Mouse (Mus musculus) limb, embryonic 15.5 days (tissue): ENCODE results near the gene Trim62. TPM values are rescaled to one million over a fixed set of nuclear protein-coding genes. Genes with fewer than 3 reads are reported as not detected.
"Not testable (repeated sequence)": the region's sequence is repeated elsewhere in the genome, so short reads cannot be mapped to it uniquely, and the experiment has no call there.

Experiments
- ATAC-seq: fragments of 200-750 bp; cut with Nextera tagmentation; 2 replicates; pipeline ENCODE4 v1.8.0; 2017; ENCODE audit warnings: low read depth, moderate TSS enrichment; ENCODE audit not compliant: insufficient number of reproducible peaks, low FRiP score, low TSS enrichment
- H3K27ac ChIP-seq: fragments of 300-500 bp; sonication (generic); 2 replicates; pipeline ENCODE4 v1.5.1; 2015; ENCODE audit warnings: moderate library complexity, mild to moderate bottlenecking, inconsistent platforms
- H3K27me3 ChIP-seq: fragments of 300-500 bp; sonication (generic); 2 replicates; pipeline ENCODE4 v1.6.1; 2015; ENCODE audit warnings: inconsistent platforms
- H3K36me3 ChIP-seq: fragments of 300-500 bp; sonication (generic); 2 replicates; pipeline ENCODE4 v1.6.1; 2015; ENCODE audit warnings: inconsistent platforms
- H3K4me1 ChIP-seq: fragments of 300-500 bp; sonication (generic); 2 replicates; pipeline ENCODE4 v1.6.1; 2015; ENCODE audit warnings: inconsistent platforms
- H3K4me2 ChIP-seq: fragments of 300-500 bp; sonication (generic); 2 replicates; pipeline ENCODE4 v1.6.1; 2015; ENCODE audit warnings: mild to moderate bottlenecking, inconsistent platforms
- H3K4me3 ChIP-seq: fragments of 300-500 bp; sonication (generic); 2 replicates; pipeline ENCODE4 v1.5.1; 2015; ENCODE audit warnings: mild to moderate bottlenecking, inconsistent platforms
- H3K9ac ChIP-seq: fragments of 300-500 bp; sonication (generic); 2 replicates; pipeline ENCODE4 v1.6.1; 2015; ENCODE audit warnings: inconsistent platforms
- H3K9me3 ChIP-seq: fragments of 300-500 bp; sonication (generic); 2 replicates; pipeline ENCODE4 v1.6.1; 2016; ENCODE audit warnings: inconsistent platforms
- WGBS: fragments of 180-500 bp; shearing (Covaris S2); methylation state at CpG from one replicate; pipeline ENCODE4 v1.1.7; 2015; 5-methylcytosine and 5-hydroxymethylcytosine counted together
- polyA plus RNA-seq: library from polyadenylated mRNA; unstranded; fragments of >200 nt; fragmentation: Nextera tagmentation; extraction: Ambion mirVana; gene quantifications from 2 replicates; pipeline ENCODE4 v1.2.1, GENCODE M21; 2015

Gene Trim62
- polyA plus RNA-seq, 1 experiment from 2014 or later: 5.7 TPM

GRCm38 (mm10) chr4:128857212-128857611 lies 26.2 kb upstream of the Trim62 start:
- 65% methylated on average over 2 of the region's 2 CpGs for WGBS

GRCm38 (mm10) chr4:128858226-128858625 lies 25.2 kb upstream of the Trim62 start:
- H3K4me3 ChIP-seq, H3K36me3 ChIP-seq, H3K27me3 ChIP-seq, H3K27ac ChIP-seq, ATAC-seq, H3K9ac ChIP-seq, H3K9me3 ChIP-seq, H3K4me2 ChIP-seq: not testable (repeated sequence)
- H3K4me1 ChIP-seq: peaks cover 10% of the 10 kb centered on the region

More at GRCm38 (mm10) chr4:128857212-128857611, 26.2 kb upstream of the Trim62 start:
- H3K4me1 ChIP-seq: peaks cover 8% of the 10 kb centered on the region
- no peak overlapping the region for H3K9ac ChIP-seq
- no peak for ATAC-seq
- H3K4me2 ChIP-seq: no peak overlapping the region
- H3K36me3 ChIP-seq: no peaks in the 10 kb centered on the region
- no peak overlapping the region for H3K4me3 ChIP-seq
- H3K9me3 ChIP-seq: no peaks in the 10 kb centered on the region
- no peaks in the 10 kb centered on the region for H3K27me3 ChIP-seq
- no peak overlapping the region for H3K27ac ChIP-seq

- no peak for ATAC-seq
- 72% methylated on average over 4 of the region's 4 CpGs for WGBS
- no peaks in the 10 kb centered on the region for H3K36me3 ChIP-seq
- H3K9ac ChIP-seq: no peak overlapping the region
- H3K27me3 ChIP-seq: no peaks in the 10 kb centered on the region
- no peak overlapping the region for H3K4me3 ChIP-seq
- peaks cover 10% of the 10 kb centered on the region for H3K4me1 ChIP-seq
- no peak overlapping the region for H3K27ac ChIP-seq
- H3K4me2 ChIP-seq: no peak overlapping the region
- H3K9me3 ChIP-seq: no peaks in the 10 kb centered on the region
These were observed 24.5 kb upstream of the Trim62 start for GRCm38 (mm10) chr4:128858878-128859277.

GRCm38 (mm10) chr4:128872992-128873391 lies 10.4 kb upstream of the Trim62 start:
- Histone ChIP-seq H3K27ac (no peak overlapping the region), H3K4me1 (peaks cover 11% of the 10 kb centered on the region), H3K4me2 (peak overlapping the region; percentile 32), H3K9ac (no peak overlapping the region), H3K4me3 (no peak overlapping the region), H3K36me3 (no peaks in the 10 kb centered on the region), H3K9me3 (no peaks in the 10 kb centered on the region), H3K27me3 (no peaks in the 10 kb centered on the region)
- WGBS: 51% methylated on average over 19 of the region's 19 CpGs
- ATAC-seq: no peak

- WGBS: 92% methylated on average over 17 of the region's 17 CpGs
- H3K27ac ChIP-seq: no peak overlapping the region
- H3K36me3 ChIP-seq: no peaks in the 10 kb centered on the region
- H3K4me1 ChIP-seq: peaks cover 21% of the 10 kb centered on the region
- H3K27me3 ChIP-seq: no peaks in the 10 kb centered on the region
- H3K9me3 ChIP-seq: no peaks in the 10 kb centered on the region
- H3K4me2 ChIP-seq: no peak overlapping the region
- no peak for ATAC-seq
- H3K9ac ChIP-seq: no peak overlapping the region
- H3K4me3 ChIP-seq: no peak overlapping the region
These were observed 9.3 kb upstream of the Trim62 start for GRCm38 (mm10) chr4:128874062-128874461.

GRCm38 (mm10) chr4:128875439-128875838 lies 7.9 kb upstream of the Trim62 start:
- no peak for ATAC-seq
- no peak overlapping the region for H3K27ac ChIP-seq
- peaks cover 29% of the 10 kb centered on the region for H3K4me1 ChIP-seq
- no peak overlapping the region for H3K9ac ChIP-seq
- H3K4me3 ChIP-seq: no peak overlapping the region
- H3K27me3 ChIP-seq: no peaks in the 10 kb centered on the region
- no peaks in the 10 kb centered on the region for H3K9me3 ChIP-seq
- H3K36me3 ChIP-seq: no peaks in the 10 kb centered on the region
- WGBS: 94% methylated on average over 11 of the region's 11 CpGs
- no peak overlapping the region for H3K4me2 ChIP-seq

GRCm38 (mm10) chr4:128877520-128877919 lies 5.9 kb upstream of the Trim62 start:
- H3K9me3 ChIP-seq: no peaks in the 10 kb centered on the region
- ATAC-seq: no peak
- no peak overlapping the region for H3K4me3 ChIP-seq
- peak overlapping the region; percentile 5; the same call in 1 of the 2 replicates for H3K27ac ChIP-seq
- WGBS: 11% methylated on average over 6 of the region's 6 CpGs
- no peak overlapping the region for H3K4me2 ChIP-seq
- no peaks in the 10 kb centered on the region for H3K36me3 ChIP-seq
- H3K9ac ChIP-seq: no peak overlapping the region
- H3K4me1 ChIP-seq: peaks cover 29% of the 10 kb centered on the region
- H3K27me3 ChIP-seq: no peaks in the 10 kb centered on the region

GRCm38 (mm10) chr4:128878901-128879491 lies 4.4 kb upstream of the Trim62 start:
- no peak for ATAC-seq
- WGBS: 8% methylated on average over 13 of the region's 13 CpGs
- peak overlapping the region; percentile 54; the same call in 1 of the 2 replicates for H3K27ac ChIP-seq
- H3K4me1 ChIP-seq: peaks cover 32% of the 10 kb centered on the region
- H3K4me2 ChIP-seq: peak overlapping the region; percentile 12; the same call in 1 of the 2 replicates
- H3K9me3 ChIP-seq: no peaks in the 10 kb centered on the region
- H3K36me3 ChIP-seq: no peaks in the 10 kb centered on the region
- no peak overlapping the region for H3K4me3 ChIP-seq
- H3K9ac ChIP-seq: 0 out of 2 replicates have a peak overlapping the region, but pooled peaks have one; percentile 23
- H3K27me3 ChIP-seq: no peaks in the 10 kb centered on the region

- no peaks in the 10 kb centered on the region for H3K27me3 ChIP-seq
- peaks cover 34% of the 10 kb centered on the region for H3K4me1 ChIP-seq
- no peaks in the 10 kb centered on the region for H3K9me3 ChIP-seq
- peak overlapping the region; percentile 86 for H3K4me3 ChIP-seq
- H3K9ac ChIP-seq: peak overlapping the region; percentile 62
- H3K4me2 ChIP-seq: peak overlapping the region; percentile 97
- under 1% methylated on average over 91 of the region's 94 CpGs for WGBS
- H3K36me3 ChIP-seq: peaks cover 6% of the 10 kb centered on the region; the same call in 1 of the 2 replicates
- ATAC-seq: peak; percentile 28; the same call in 1 of the 2 replicates
- H3K27ac ChIP-seq: peak overlapping the region; percentile 55
These were observed 676 bp downstream of the Trim62 start for GRCm38 (mm10) chr4:128883801-128884710.

GRCm38 (mm10) chr4:128884711-128885095 lies 1.3 kb downstream of the Trim62 start:
- 49% methylated on average over 5 of the region's 5 CpGs for WGBS
- H3K9ac ChIP-seq: no peak overlapping the region

GRCm38 (mm10) chr4:128885540-128885939 lies 2.2 kb downstream of the Trim62 start:
- Histone ChIP-seq H3K36me3 (peaks cover 6% of the 10 kb centered on the region; the same call in 1 of the 2 replicates), H3K4me2 (no peak overlapping the region), H3K27me3 (no peaks in the 10 kb centered on the region), H3K9me3 (no peaks in the 10 kb centered on the region), H3K4me1 (peaks cover 26% of the 10 kb centered on the region), H3K27ac (no peak overlapping the region), H3K9ac (no peak overlapping the region), H3K4me3 (no peak overlapping the region)
- ATAC-seq: no peak
- whole genome bisulfite sequencing: 96% methylated on average over 8 of the region's 8 CpGs

More at GRCm38 (mm10) chr4:128884711-128885095, 1.3 kb downstream of the Trim62 start:
- no peaks in the 10 kb centered on the region for H3K27me3 ChIP-seq
- no peaks in the 10 kb centered on the region for H3K9me3 ChIP-seq
- H3K36me3 ChIP-seq: peaks cover 6% of the 10 kb centered on the region; the same call in 1 of the 2 replicates
- peaks cover 27% of the 10 kb centered on the region for H3K4me1 ChIP-seq
- H3K27ac ChIP-seq: no peak overlapping the region
- ATAC-seq: no peak
- peak overlapping the region; percentile 86 for H3K4me3 ChIP-seq
- peak overlapping the region; percentile 97 for H3K4me2 ChIP-seq

- ATAC-seq: no peak
- H3K36me3 ChIP-seq: peaks cover 6% of the 10 kb centered on the region; the same call in 1 of the 2 replicates
- H3K9ac ChIP-seq: no peak overlapping the region
- no peaks in the 10 kb centered on the region for H3K9me3 ChIP-seq
- no peak overlapping the region for H3K4me2 ChIP-seq
- no peak overlapping the region for H3K4me3 ChIP-seq
- H3K4me1 ChIP-seq: peaks cover 32% of the 10 kb centered on the region
- H3K27ac ChIP-seq: no peak overlapping the region
- 52% methylated on average over 5 of the region's 5 CpGs for WGBS
- H3K27me3 ChIP-seq: no peaks in the 10 kb centered on the region
These were observed 3.2 kb downstream of the Trim62 start for GRCm38 (mm10) chr4:128886571-128886970.
